Comparison of ENCODE assay signal across 8 mouse cellular contexts in genomic region chr11:117077227-117077626, GRCm38 (mm10). TPM values are rescaled to one million over a fixed set of nuclear protein-coding genes. Genes with fewer than 3 reads are reported as not detected.
DNase-seq lines count a peak whose midpoint lies in the region; ATAC-seq and TF ChIP-seq lines count a peak whose summit lies in the region.

No protein-coding gene starts in this region.

- no peak for ATAC-seq in forebrain, embryonic 14.5 days
- no peak for ATAC-seq in liver, embryonic 15.5 days (ENCODE audit: insufficient read depth)

- peak overlapping the region; percentile 96 for H3K4me3 ChIP-seq in heart, embryonic 10.5 days
- H3K4me3 ChIP-seq in C2C12 (ENCODE audit: insufficient read depth, poor library complexity, severe bottlenecking): peak overlapping the region; percentile 97
- H3K4me3 ChIP-seq in forebrain, embryonic 14.5 days (ENCODE audit: low read depth, low read length): peak overlapping the region; percentile 75
- peak overlapping the region; percentile 91 for H3K4me3 ChIP-seq in liver, embryonic 15.5 days (replicated peaks)

- H3K36me3 ChIP-seq in heart, embryonic 10.5 days: peaks cover 38% of the 10 kb centered on the region
- peaks cover 40% of the 10 kb centered on the region for H3K36me3 ChIP-seq in C2C12 (ENCODE audit: control insufficient read depth, insufficient read depth)
- peaks cover 33% of the 10 kb centered on the region for H3K36me3 ChIP-seq in forebrain, embryonic 14.5 days (ENCODE audit: control insufficient read depth, insufficient read depth, low read length)
- H3K36me3 ChIP-seq in liver, embryonic 15.5 days (replicated peaks): peaks cover 34% of the 10 kb centered on the region

- peak overlapping the region; percentile 80 for H3K4me2 ChIP-seq in forebrain, embryonic 14.5 days (ENCODE audit: low read length)
- peak overlapping the region; percentile 88 for H3K4me2 ChIP-seq in liver, embryonic 15.5 days

- H3K9ac ChIP-seq in forebrain, embryonic 14.5 days (ENCODE audit: low read length): peak overlapping the region; percentile 89
- peak overlapping the region; percentile 75 for H3K9ac ChIP-seq in liver, embryonic 15.5 days

- no peak for DNase-seq in heart, embryonic 10.5 days (ENCODE audit: low spot score)
- no peak for DNase-seq in heart, adult 8-10 months (ENCODE audit: low spot score)
- no peak for DNase-seq in forebrain, embryonic 14.5 days (ENCODE audit: low spot score)
- DNase-seq in c-Kit-positive CD71-positive TER-119-positive erythroid progenitor cells, embryonic 14.5 days (ENCODE audit: low spot score): no peak
- no peak for DNase-seq in gastrocnemius, postnatal 10 days
- DNase-seq in cerebellum, adult 9-10 months: no peak

- no peaks in the 10 kb centered on the region for H3K9me3 ChIP-seq in heart, embryonic 10.5 days
- no peaks in the 10 kb centered on the region for H3K9me3 ChIP-seq in forebrain, embryonic 14.5 days (replicated peaks; ENCODE audit: control insufficient read depth, low read length)
- no peaks in the 10 kb centered on the region for H3K9me3 ChIP-seq in liver, embryonic 15.5 days (replicated peaks)

- no peaks in the 10 kb centered on the region for H3K27me3 ChIP-seq in heart, embryonic 10.5 days (ENCODE audit: insufficient read depth, poor library complexity, severe bottlenecking)
- H3K27me3 ChIP-seq in C2C12 (ENCODE audit: control insufficient read depth, insufficient read depth, insufficient read length): no peaks in the 10 kb centered on the region
- H3K27me3 ChIP-seq in forebrain, embryonic 14.5 days (replicated peaks; ENCODE audit: control insufficient read depth, insufficient read depth, low read length): no peaks in the 10 kb centered on the region
- H3K27me3 ChIP-seq in liver, embryonic 15.5 days: no peaks in the 10 kb centered on the region

- peak overlapping the region; percentile 96 for H3K27ac ChIP-seq in heart, embryonic 10.5 days
- H3K27ac ChIP-seq in forebrain, embryonic 14.5 days (ENCODE audit: low read depth, low read length): peak overlapping the region; percentile 73; the same call in 1 of the 2 replicates
- peak overlapping the region; percentile 62 for H3K27ac ChIP-seq in liver, embryonic 15.5 days (replicated peaks)

- WGBS in heart, embryonic 10.5 days: 3% methylated on average over 8 of the region's 8 CpGs
- WGBS in forebrain, embryonic 14.5 days: 6% methylated on average over 8 of the region's 8 CpGs
- 2% methylated on average over 8 of the region's 8 CpGs for WGBS in liver, embryonic 15.5 days (ENCODE audit: insufficient replicate concordance)

- peaks cover 59% of the 10 kb centered on the region for H3K4me1 ChIP-seq in heart, embryonic 10.5 days
- peaks cover 10% of the 10 kb centered on the region for H3K4me1 ChIP-seq in forebrain, embryonic 14.5 days (ENCODE audit: control insufficient read depth, insufficient read depth, low read length)
- peaks cover 62% of the 10 kb centered on the region for H3K4me1 ChIP-seq in liver, embryonic 15.5 days (replicated peaks)

- H3K79me3 ChIP-seq in C2C12 (ENCODE audit: low read depth): peaks cover 33% of the 10 kb centered on the region

- peaks cover 53% of the 10 kb centered on the region for H3K79me2 ChIP-seq in C2C12 (ENCODE audit: control insufficient read depth, insufficient read depth)

- TF ChIP-seq CTCF in C2C12 (IDR thresholded peaks at IDR 0.05; ENCODE audit: control insufficient read depth, insufficient read depth, insufficient read length): no peak

- H3ac ChIP-seq in C2C12 (ENCODE audit: control insufficient read depth, insufficient read length, low read depth): peak overlapping the region; percentile 81

TF ChIP-seq in C2C12, 6 proteins besides CTCF, POLR2A, EP300 and RAD21:
- TF ChIP-seq MYOG (IDR thresholded peaks at IDR 0.05; ENCODE audit: control insufficient read depth, extremely low read depth, insufficient read length) (no peak), CEBPB (IDR thresholded peaks at IDR 0.05; ENCODE audit: low read depth) (no peak), USF1 (IDR thresholded peaks at IDR 0.05; ENCODE audit: low read depth) (no peak), MYOD1 (IDR thresholded peaks at IDR 0.05; ENCODE audit: control insufficient read depth, insufficient read length, low read depth) (no peak), MAX (IDR thresholded peaks at IDR 0.05) (no peak), FOSL1 (IDR thresholded peaks at IDR 0.05; ENCODE audit: insufficient read depth, low read length, poor library complexity, severe bottlenecking) (no peak)

RNA-seq across cellular contexts. Expression of gene Sec14l1, which starts 37.7 kb away (rescaled TPM):
- 46.2 and 56.0 TPM in 2 replicates for polyA plus RNA-seq in heart, embryonic 10.5 days (2016; fragmentation: Nextera tagmentation; extraction: Ambion mirVana)
- 10 to 100 TPM; 61.1 to 74.3 (median 69.2) TPM for total RNA-seq in heart, adult 8-10 months (2022)
- 41.9 TPM for polyA plus RNA-seq in C2C12 (2012; fragmentation: generic; extraction: Trizol)
- polyA plus RNA-seq in forebrain, embryonic 14.5 days (2014; fragmentation: Nextera tagmentation; extraction: Ambion mirVana): 43.6 and 56.3 TPM in 2 replicates
- 18.0 and 20.4 TPM in 2 replicates for polyA plus RNA-seq in liver, embryonic 15.5 days (2015; fragmentation: Nextera tagmentation; extraction: Ambion mirVana)
- total RNA-seq in gastrocnemius, postnatal 10 days (2021): 10 to 100 TPM; 91.6 to 93.4 TPM
